Mouse (Mus musculus) forebrain, embryonic 11.5 days (tissue): ENCODE data around the gene Hist1h3f. TPM values are rescaled to one million over a fixed set of nuclear protein-coding genes. Genes with fewer than 3 reads are reported as not detected.

ENCODE experiments used
- ATAC-seq: fragments of 200-750 bp; cut with Nextera tagmentation; replicated peaks from 2 replicates; pipeline ENCODE4 v1.8.0; 2017; ENCODE audit warnings: moderate TSS enrichment; ENCODE audit not compliant: low FRiP score
- DNase-seq: peaks from one replicate; pipeline ENCODE4 v3.0.0-alpha.2; 2017; ENCODE audit warnings: low spot score
- H3K27ac ChIP-seq: fragments of 300-500 bp; sonication (generic); 2 replicates; pipeline ENCODE4 v1.5.1; 2014; ENCODE audit warnings: low read depth, low read length
- H3K27me3 ChIP-seq: fragments of 300-500 bp; sonication (generic); 2 replicates; pipeline ENCODE4 v1.6.1; 2014; ENCODE audit warnings: mild to moderate bottlenecking, low read length, mixed read lengths; ENCODE audit not compliant: control insufficient read depth, insufficient read depth
- H3K36me3 ChIP-seq: fragments of 300-500 bp; sonication (generic); 2 replicates; pipeline ENCODE4 v1.6.1; 2014; ENCODE audit warnings: mild to moderate bottlenecking, low read length, moderate library complexity, mixed read lengths; ENCODE audit not compliant: control insufficient read depth, insufficient read depth
- H3K4me1 ChIP-seq: fragments of 300-500 bp; sonication (generic); replicated peaks from 2 replicates; pipeline ENCODE4 v1.6.1; 2014; ENCODE audit warnings: low read length, mixed read lengths; ENCODE audit not compliant: control insufficient read depth, insufficient read depth
- H3K4me2 ChIP-seq: fragments of 300-500 bp; sonication (generic); 2 replicates; pipeline ENCODE4 v1.6.1; 2014; ENCODE audit warnings: low read depth, mild to moderate bottlenecking, low read length, moderate library complexity, mixed read lengths; ENCODE audit not compliant: severe bottlenecking
- H3K4me3 ChIP-seq: fragments of 300-500 bp; sonication (generic); 2 replicates; pipeline ENCODE4 v1.5.1; 2014; ENCODE audit warnings: low read depth, low read length
- H3K9ac ChIP-seq: fragments of 300-500 bp; sonication (generic); 2 replicates; pipeline ENCODE4 v1.6.1; 2014; ENCODE audit warnings: low read length
- H3K9me3 ChIP-seq: fragments of 300-500 bp; sonication (generic); 2 replicates; pipeline ENCODE4 v1.6.1; 2016; ENCODE audit warnings: low read length, mixed read lengths; ENCODE audit not compliant: control insufficient read depth
- WGBS: fragments of 180-500 bp; shearing (Covaris S2); extraction: QIAGEN DNeasy Blood & Tissue Kit; methylation state at CpG from one replicate; pipeline ENCODE4 v1.1.7; 2014; 5-methylcytosine and 5-hydroxymethylcytosine counted together
- polyA plus RNA-seq: library from polyadenylated mRNA; unstranded; fragments of >200 nt; fragmentation: Nextera tagmentation; extraction: Ambion mirVana; gene quantifications from 2 replicates; pipeline ENCODE4 v1.2.1, GENCODE M21; 2014

Hist1h3f gene
- polyA plus RNA-seq, 1 experiment from 2014 or later = 1.4 TPM

GRCm38 (mm10) chr13:23576906-23577639, 33.2 kb downstream of the Hist1h3f start:
- Histone ChIP-seq H3K4me2 (peak overlapping the region; percentile 65), H3K9me3 (no peaks in the 10 kb centered on the region), H3K27ac (peak overlapping the region; percentile 95), H3K27me3 (no peaks in the 10 kb centered on the region), H3K9ac (peak overlapping the region; percentile 80), H3K4me3 (peak overlapping the region; percentile 45), H3K36me3 (no peaks in the 10 kb centered on the region), H3K4me1 (peaks cover 3% of the 10 kb centered on the region; the same call in 1 of the 2 replicates)
- ATAC-seq (no peak), DNase-seq (no peak)
- 48% methylated on average over 6 of the region's 6 CpGs for WGBS

GRCm38 (mm10) chr13:23577835-23578234, 34.0 kb downstream of the Hist1h3f start:
- no peak for ATAC-seq
- Histone ChIP-seq H3K36me3 (no peaks in the 10 kb centered on the region), H3K9ac (no peak overlapping the region), H3K27ac (peak overlapping the region; percentile 50; the same call in 1 of the 2 replicates), H3K4me3 (no peak overlapping the region), H3K4me2 (no peak overlapping the region), H3K4me1 (peaks cover 3% of the 10 kb centered on the region; the same call in 1 of the 2 replicates), H3K27me3 (no peaks in the 10 kb centered on the region), H3K9me3 (no peaks in the 10 kb centered on the region)
- DNase-seq = no peak
- WGBS = 90% methylated on average over 1 of the region's 1 CpGs

GRCm38 (mm10) chr13:23581408-23582218, 37.8 kb downstream of the Hist1h3f start, which contains the start of gene Hist1h4d:
Gene Hist1h4d, plus strand, starts transcription at chr13:23581598.
- Histone ChIP-seq H3K4me3 (peak within 1 kb of the TSS; percentile 47), H3K9ac (peak within 1 kb of the TSS; percentile 66), H3K4me2 (peak within 1 kb of the TSS; percentile 78), H3K4me1 (peaks cover 13% of the 10 kb centered on the region), H3K27ac (peak within 1 kb of the TSS; percentile 99), H3K27me3 (no peaks in the 10 kb centered on the region), H3K9me3 (no peaks in the 10 kb centered on the region), H3K36me3 (no peaks in the 10 kb centered on the region)
- under 1% methylated on average over 43 of the region's 43 CpGs for WGBS
- ATAC-seq = peak; percentile 86
- peak; percentile 95 for DNase-seq

- Histone ChIP-seq H3K27ac (peak overlapping the region; percentile 99), H3K27me3 (no peaks in the 10 kb centered on the region), H3K9ac (peak overlapping the region; percentile 66), H3K4me1 (peaks cover 16% of the 10 kb centered on the region), H3K36me3 (no peaks in the 10 kb centered on the region), H3K9me3 (no peaks in the 10 kb centered on the region), H3K4me3 (peak overlapping the region; percentile 47), H3K4me2 (peak overlapping the region; percentile 78)
- WGBS = 3% methylated on average over 6 of the region's 6 CpGs
- DNase-seq (peak; percentile 67), ATAC-seq (no peak)
Observed at GRCm38 (mm10) chr13:23582219-23583056, 38.6 kb downstream of the Hist1h3f start.

- peak overlapping the region; percentile 99 for H3K27ac ChIP-seq
- ATAC-seq = no peak
- H3K9me3 ChIP-seq = no peaks in the 10 kb centered on the region
- peak; percentile 56 for DNase-seq
- H3K36me3 ChIP-seq = no peaks in the 10 kb centered on the region
- H3K4me2 ChIP-seq = no peak overlapping the region
- no peak overlapping the region for H3K4me3 ChIP-seq
- no peaks in the 10 kb centered on the region for H3K27me3 ChIP-seq
- peaks cover 16% of the 10 kb centered on the region for H3K4me1 ChIP-seq
- peak overlapping the region; percentile 66 for H3K9ac ChIP-seq
Observed at GRCm38 (mm10) chr13:23583387-23584068, 39.7 kb downstream of the Hist1h3f start.

- no peak for DNase-seq
- Histone ChIP-seq H3K27ac (peak overlapping the region; percentile 99), H3K27me3 (no peaks in the 10 kb centered on the region), H3K4me3 (peak overlapping the region; percentile 40; the same call in 1 of the 2 replicates), H3K4me2 (peak overlapping the region; percentile 84), H3K9me3 (no peaks in the 10 kb centered on the region), H3K4me1 (peaks cover 16% of the 10 kb centered on the region), H3K9ac (peak overlapping the region; percentile 87), H3K36me3 (no peaks in the 10 kb centered on the region)
- no peak for ATAC-seq
Observed at GRCm38 (mm10) chr13:23584331-23584730, 40.5 kb downstream of the Hist1h3f start.

GRCm38 (mm10) chr13:23585029-23585441, 41.2 kb downstream of the Hist1h3f start:
- H3K27ac ChIP-seq = peak overlapping the region; percentile 99
- H3K4me3 ChIP-seq = peak overlapping the region; percentile 40
- peak overlapping the region; percentile 84 for H3K4me2 ChIP-seq
- DNase-seq (peak; percentile 85), ATAC-seq (peak; percentile 15)
- under 1% methylated on average over 21 of the region's 21 CpGs for WGBS
- H3K27me3 ChIP-seq = no peaks in the 10 kb centered on the region
- H3K9me3 ChIP-seq = no peaks in the 10 kb centered on the region
- peak overlapping the region; percentile 87 for H3K9ac ChIP-seq
- H3K4me1 ChIP-seq = peaks cover 16% of the 10 kb centered on the region
- H3K36me3 ChIP-seq = no peaks in the 10 kb centered on the region
